Mouse (Mus musculus): ENCODE data around the gene Cdh3. TPM values are rescaled to one million over a fixed set of nuclear protein-coding genes. Genes with fewer than 3 reads are reported as not detected.

Cdh3 gene
- polyA plus RNA-seq, 1 experiment: not detected

GRCm38 (mm10) chr8:106539193-106539592, 28.5 kb downstream of the Cdh3 start:
- no peaks in the 10 kb centered on the region for H3K9me3 ChIP-seq
- H3K36me3 ChIP-seq (replicated peaks; ENCODE audit: low read length): no peaks in the 10 kb centered on the region
- peaks cover 18% of the 10 kb centered on the region for H3K27me3 ChIP-seq (replicated peaks)
- no peak overlapping the region for H3K4me3 ChIP-seq (replicated peaks)
- no peak for TF ChIP-seq GATA1 (IDR thresholded peaks at IDR 0.05; ENCODE audit: borderline replicate concordance, low read length)
- TF ChIP-seq FLI1 (IDR thresholded peaks at IDR 0.05; ENCODE audit: low read length): no peak
- no peaks in the 10 kb centered on the region for H3K4me1 ChIP-seq

GRCm38 (mm10) chr8:106541002-106541401, 30.3 kb downstream of the Cdh3 start:
- no peaks in the 10 kb centered on the region for H3K9me3 ChIP-seq

GRCm38 (mm10) chr8:106543043-106543442, 32.4 kb downstream of the Cdh3 start:
- no peaks in the 10 kb centered on the region for H3K9me3 ChIP-seq
- no peaks in the 10 kb centered on the region for H3K36me3 ChIP-seq (replicated peaks; ENCODE audit: low read length)
- no peak overlapping the region for H3K4me3 ChIP-seq (replicated peaks)
- no peaks in the 10 kb centered on the region for H3K4me1 ChIP-seq
- H3K27me3 ChIP-seq (replicated peaks): peaks cover 15% of the 10 kb centered on the region
- TF ChIP-seq FLI1 (IDR thresholded peaks at IDR 0.05; ENCODE audit: low read length): no peak
- no peak for TF ChIP-seq GATA1 (IDR thresholded peaks at IDR 0.05; ENCODE audit: borderline replicate concordance, low read length)

More at GRCm38 (mm10) chr8:106541002-106541401, 30.3 kb downstream of the Cdh3 start:
- H3K4me3 ChIP-seq (replicated peaks): no peak overlapping the region
- TF ChIP-seq FLI1 (IDR thresholded peaks at IDR 0.05; ENCODE audit: low read length): no peak
- TF ChIP-seq GATA1 (IDR thresholded peaks at IDR 0.05; ENCODE audit: borderline replicate concordance, low read length): no peak
- H3K27me3 ChIP-seq (replicated peaks): peaks cover 21% of the 10 kb centered on the region
- no peaks in the 10 kb centered on the region for H3K36me3 ChIP-seq (replicated peaks; ENCODE audit: low read length)
- no peaks in the 10 kb centered on the region for H3K4me1 ChIP-seq

DNA sequence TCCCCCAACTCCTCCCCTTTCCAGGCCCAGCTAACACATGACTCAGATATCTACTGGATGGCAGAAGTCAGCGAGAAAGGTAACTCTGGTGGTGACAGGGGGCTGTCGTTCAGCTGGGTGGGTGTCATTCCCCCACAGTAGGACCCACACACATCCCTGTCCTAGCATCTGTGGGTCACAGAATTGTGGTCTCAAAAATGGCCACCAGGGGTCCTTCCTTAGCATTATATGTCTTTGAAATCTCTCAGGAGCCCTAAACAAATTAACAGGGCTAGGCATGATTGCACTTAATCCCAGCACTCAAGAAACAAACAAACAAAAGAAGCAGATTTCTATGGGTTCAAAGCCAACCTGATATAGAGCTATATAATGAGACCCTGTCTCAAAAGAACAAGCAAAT, 34.5 kb downstream of the Cdh3 start:
- Histone ChIP-seq H3K4me3 (replicated peaks) (no peak overlapping the region), H3K27me3 (replicated peaks) (peaks cover 12% of the 10 kb centered on the region), H3K4me1 (no peaks in the 10 kb centered on the region), H3K9me3 (no peaks in the 10 kb centered on the region), H3K36me3 (replicated peaks; ENCODE audit: low read length) (no peaks in the 10 kb centered on the region)
- TF ChIP-seq GATA1 (IDR thresholded peaks at IDR 0.05; ENCODE audit: borderline replicate concordance, low read length) (no peak), FLI1 (IDR thresholded peaks at IDR 0.05; ENCODE audit: low read length) (no peak)

GRCm38 (mm10) chr8:106546746-106547145, 36.1 kb downstream of the Cdh3 start:
- H3K27me3 ChIP-seq (replicated peaks): peaks cover 9% of the 10 kb centered on the region
- no peaks in the 10 kb centered on the region for H3K4me1 ChIP-seq
- H3K36me3 ChIP-seq (replicated peaks; ENCODE audit: low read length): no peaks in the 10 kb centered on the region
- TF ChIP-seq GATA1 (IDR thresholded peaks at IDR 0.05; ENCODE audit: borderline replicate concordance, low read length) (no peak), FLI1 (IDR thresholded peaks at IDR 0.05; ENCODE audit: low read length) (no peak)
- no peak overlapping the region for H3K4me3 ChIP-seq (replicated peaks)
- no peaks in the 10 kb centered on the region for H3K9me3 ChIP-seq

GRCm38 (mm10) chr8:106548366-106548936, 37.8 kb downstream of the Cdh3 start:
- H3K9me3 ChIP-seq: no peaks in the 10 kb centered on the region
- H3K36me3 ChIP-seq (replicated peaks; ENCODE audit: low read length): no peaks in the 10 kb centered on the region
- no peak overlapping the region for H3K4me3 ChIP-seq (replicated peaks)
- H3K4me1 ChIP-seq: no peaks in the 10 kb centered on the region
- TF ChIP-seq FLI1 (IDR thresholded peaks at IDR 0.05; ENCODE audit: low read length) (no peak), GATA1 (IDR thresholded peaks at IDR 0.05; ENCODE audit: borderline replicate concordance, low read length) (no peak)
- peaks cover 11% of the 10 kb centered on the region for H3K27me3 ChIP-seq (replicated peaks)

DNA sequence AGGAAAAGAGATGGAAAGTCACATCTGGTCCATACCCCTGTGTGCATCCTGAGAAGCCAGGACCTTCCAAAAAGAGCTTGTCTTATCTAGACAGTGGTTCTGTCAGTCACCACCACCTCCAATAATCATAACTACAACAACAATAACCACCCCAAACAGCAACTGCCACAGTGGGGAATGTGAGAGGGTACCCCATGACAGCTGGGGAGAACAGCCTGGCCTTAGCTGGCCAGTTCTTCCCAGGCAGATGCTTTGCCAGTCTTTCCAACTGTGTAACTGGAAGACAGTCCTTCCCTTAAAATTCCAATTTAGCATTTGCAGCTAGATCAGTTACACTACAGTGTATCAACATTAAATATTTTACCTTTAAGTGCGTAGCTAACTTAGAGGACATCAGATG, 40.2 kb downstream of the Cdh3 start:
- TF ChIP-seq FLI1 (IDR thresholded peaks at IDR 0.05; ENCODE audit: low read length) (no peak), GATA1 (IDR thresholded peaks at IDR 0.05; ENCODE audit: borderline replicate concordance, low read length) (no peak)
- Histone ChIP-seq H3K9me3 (peaks cover 9% of the 10 kb centered on the region; the same call in 1 of the 2 replicates), H3K27me3 (replicated peaks) (peaks cover 8% of the 10 kb centered on the region), H3K4me1 (no peaks in the 10 kb centered on the region), H3K4me3 (replicated peaks) (no peak overlapping the region), H3K36me3 (replicated peaks; ENCODE audit: low read length) (no peaks in the 10 kb centered on the region)

DNA sequence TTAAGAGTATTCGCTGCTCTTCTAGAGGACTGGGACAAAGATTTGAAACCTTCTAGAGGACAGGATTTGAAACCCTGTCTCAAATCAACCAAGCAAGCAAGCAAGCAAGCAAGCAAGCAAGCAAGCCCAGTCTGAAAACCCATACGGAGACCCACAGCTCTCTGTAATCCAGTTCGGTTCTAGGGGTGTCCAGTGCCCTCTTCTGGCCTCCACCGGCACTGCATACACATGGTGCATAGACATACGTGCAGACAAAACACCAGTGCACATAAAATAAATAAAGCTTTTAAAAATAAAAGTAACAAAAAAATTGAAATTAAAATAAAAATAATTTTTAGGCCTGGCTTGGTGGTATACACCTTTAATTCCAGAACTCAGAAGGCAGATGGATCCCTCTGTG, 43.3 kb downstream of the Cdh3 start:
- Histone ChIP-seq H3K4me3 (replicated peaks) (no peak overlapping the region), H3K36me3 (replicated peaks; ENCODE audit: low read length) (no peaks in the 10 kb centered on the region), H3K9me3 (peaks cover 19% of the 10 kb centered on the region), H3K27me3 (replicated peaks) (peaks cover 8% of the 10 kb centered on the region), H3K4me1 (no peaks in the 10 kb centered on the region)
- TF ChIP-seq FLI1 (IDR thresholded peaks at IDR 0.05; ENCODE audit: low read length) (no peak), GATA1 (IDR thresholded peaks at IDR 0.05; ENCODE audit: borderline replicate concordance, low read length) (no peak)

DNA sequence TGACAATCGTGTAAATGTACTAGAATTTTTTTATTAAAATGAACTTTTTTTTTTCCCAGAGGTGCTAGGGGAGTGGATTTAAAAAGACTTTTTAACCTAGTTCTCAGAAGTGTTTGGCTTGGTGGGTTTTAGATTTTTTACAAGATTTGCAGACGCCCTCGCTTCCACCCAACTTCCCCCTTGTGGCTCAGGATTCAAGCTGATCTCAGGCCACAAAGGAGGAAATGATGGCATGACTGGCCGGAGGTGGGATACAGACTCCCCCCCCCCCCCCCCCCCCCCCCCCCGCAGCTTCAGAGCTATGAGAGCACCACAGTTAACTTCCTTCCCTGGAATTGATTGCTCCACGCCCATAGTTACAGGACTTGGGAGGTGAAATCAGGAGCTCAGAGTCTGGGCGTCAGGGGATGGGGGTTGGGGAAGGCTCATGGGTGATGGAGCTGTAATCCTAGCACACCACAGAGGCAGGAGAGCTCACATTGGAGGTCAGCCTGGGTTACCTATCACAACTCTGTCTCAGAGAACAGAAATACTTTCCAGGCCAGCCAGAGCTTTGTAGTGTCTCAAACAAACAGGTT, 45.5 kb downstream of the Cdh3 start:
- Histone ChIP-seq H3K4me1 (peaks cover 3% of the 10 kb centered on the region), H3K27me3 (replicated peaks) (peaks cover 18% of the 10 kb centered on the region), H3K4me3 (replicated peaks) (no peak overlapping the region), H3K9me3 (peaks cover 19% of the 10 kb centered on the region), H3K36me3 (replicated peaks; ENCODE audit: low read length) (no peaks in the 10 kb centered on the region)
- TF ChIP-seq GATA1 (IDR thresholded peaks at IDR 0.05; ENCODE audit: borderline replicate concordance, low read length) (no peak), FLI1 (IDR thresholded peaks at IDR 0.05; ENCODE audit: low read length) (no peak)

DNA sequence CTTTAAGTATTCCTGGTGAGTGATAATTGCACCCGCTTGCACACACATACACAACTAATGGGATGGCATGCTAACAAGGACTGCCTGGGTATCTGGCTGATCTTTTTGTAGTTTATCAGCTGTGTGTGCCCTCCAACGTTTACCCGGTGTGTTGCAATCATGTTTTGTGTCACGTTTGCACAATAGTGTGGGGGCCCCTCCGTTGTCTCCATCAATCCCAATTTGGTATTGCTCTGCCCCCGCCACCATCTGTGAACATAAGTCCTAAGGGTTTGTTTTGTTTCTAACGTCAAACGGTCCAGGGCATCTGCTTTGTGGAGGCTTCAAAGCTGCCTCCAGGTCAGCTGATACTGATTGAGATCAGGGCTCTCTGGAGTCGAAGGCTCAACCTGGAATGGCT, 49.2 kb downstream of the Cdh3 start:
- no peak for TF ChIP-seq GATA1 (IDR thresholded peaks at IDR 0.05; ENCODE audit: borderline replicate concordance, low read length)
- TF ChIP-seq FLI1 (IDR thresholded peaks at IDR 0.05; ENCODE audit: low read length): no peak
- Histone ChIP-seq H3K9me3 (peaks cover 15% of the 10 kb centered on the region), H3K4me3 (replicated peaks) (no peak overlapping the region), H3K36me3 (replicated peaks; ENCODE audit: low read length) (no peaks in the 10 kb centered on the region), H3K27me3 (replicated peaks) (peaks cover 22% of the 10 kb centered on the region), H3K4me1 (peaks cover 10% of the 10 kb centered on the region)

Measured in megakaryocyte, embryonic 14.5 days (primary cell).